Mouse (Mus musculus): ENCODE results near the gene Chchd6. TPM values are rescaled to one million over a fixed set of nuclear protein-coding genes. Genes with fewer than 3 reads are reported as not detected.

Chchd6 gene
- polyA plus RNA-seq, 1 experiment from 2014 or later, result 168 TPM

DNA sequence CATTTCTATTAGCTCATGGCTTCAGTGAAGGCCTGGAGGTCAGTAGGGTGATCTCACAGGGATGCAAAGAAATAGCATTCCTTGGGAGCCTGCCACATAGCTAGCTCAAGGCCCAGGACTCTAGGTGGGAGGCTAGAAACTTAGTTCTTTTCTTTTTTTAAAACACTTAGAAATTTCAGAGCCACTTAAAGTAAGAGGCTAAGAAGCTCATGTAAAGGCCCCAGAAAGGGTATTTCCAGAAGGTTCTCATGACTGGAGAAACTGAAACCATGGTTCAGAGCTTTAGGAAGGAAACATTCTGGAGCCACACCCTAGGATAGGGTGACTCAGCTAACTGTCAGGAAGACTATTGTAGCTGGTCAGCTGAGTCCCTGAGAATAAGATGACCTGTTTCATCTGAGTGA lies 182.0 kb downstream of the Chchd6 start:
- H3K4me1 ChIP-seq (replicated peaks; ENCODE audit: control insufficient read depth, insufficient read depth, low read length), result no peaks in the 10 kb centered on the region
- no peak overlapping the region for H3K27ac ChIP-seq (ENCODE audit: low read length)
- H3K36me3 ChIP-seq (ENCODE audit: control insufficient read depth, insufficient read depth), result no peaks in the 10 kb centered on the region
- no peak overlapping the region for H3K4me3 ChIP-seq (replicated peaks; ENCODE audit: low read length)
- no peak overlapping the region for H3K9ac ChIP-seq (replicated peaks; ENCODE audit: low read depth, low read length)
- no peak overlapping the region for H3K4me2 ChIP-seq (ENCODE audit: low read length)
- no peaks in the 10 kb centered on the region for H3K9me3 ChIP-seq (ENCODE audit: control insufficient read depth, low read length)
- no peak for ATAC-seq
- no peaks in the 10 kb centered on the region for H3K27me3 ChIP-seq (replicated peaks; ENCODE audit: control insufficient read depth, insufficient read depth, low read length)

DNA sequence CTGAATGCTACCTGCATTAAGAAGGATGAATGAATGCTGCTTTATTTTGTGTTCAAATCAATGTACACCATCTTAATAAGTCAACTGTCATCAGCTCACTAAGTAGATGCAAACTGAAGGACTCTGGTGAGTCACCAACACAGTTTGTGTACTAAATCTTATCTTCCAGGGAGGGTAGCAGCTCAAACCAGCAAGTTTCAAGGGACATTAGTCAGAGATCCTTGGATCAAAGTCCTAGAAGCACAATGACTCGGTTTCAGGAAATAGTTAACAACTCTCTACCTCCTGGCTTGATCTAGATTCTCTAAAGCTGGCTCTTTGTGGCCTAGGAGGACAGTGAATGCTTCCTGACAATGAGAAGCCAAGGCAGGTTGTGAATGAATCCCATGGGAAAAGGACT lies 182.9 kb downstream of the Chchd6 start:
- H3K4me3 ChIP-seq (replicated peaks; ENCODE audit: low read length), result no peak overlapping the region
- H3K36me3 ChIP-seq (ENCODE audit: control insufficient read depth, insufficient read depth), result no peaks in the 10 kb centered on the region
- no peak overlapping the region for H3K27ac ChIP-seq (ENCODE audit: low read length)
- ATAC-seq, result no peak
- H3K4me2 ChIP-seq (ENCODE audit: low read length), result no peak overlapping the region
- 76% methylated on average over 1 of the region's 1 CpGs for WGBS
- H3K27me3 ChIP-seq (replicated peaks; ENCODE audit: control insufficient read depth, insufficient read depth, low read length), result no peaks in the 10 kb centered on the region
- H3K9ac ChIP-seq (replicated peaks; ENCODE audit: low read depth, low read length), result no peak overlapping the region
- H3K4me1 ChIP-seq (replicated peaks; ENCODE audit: control insufficient read depth, insufficient read depth, low read length), result peaks cover 4% of the 10 kb centered on the region
- no peaks in the 10 kb centered on the region for H3K9me3 ChIP-seq (ENCODE audit: control insufficient read depth, low read length)

GRCm38 (mm10) chr6:89409041-89409440 lies 186.4 kb downstream of the Chchd6 start:
- H3K4me1 ChIP-seq (replicated peaks; ENCODE audit: control insufficient read depth, insufficient read depth, low read length), result peaks cover 10% of the 10 kb centered on the region
- 89% methylated on average over 1 of the region's 1 CpGs for WGBS
- ATAC-seq, result no peak

DNA sequence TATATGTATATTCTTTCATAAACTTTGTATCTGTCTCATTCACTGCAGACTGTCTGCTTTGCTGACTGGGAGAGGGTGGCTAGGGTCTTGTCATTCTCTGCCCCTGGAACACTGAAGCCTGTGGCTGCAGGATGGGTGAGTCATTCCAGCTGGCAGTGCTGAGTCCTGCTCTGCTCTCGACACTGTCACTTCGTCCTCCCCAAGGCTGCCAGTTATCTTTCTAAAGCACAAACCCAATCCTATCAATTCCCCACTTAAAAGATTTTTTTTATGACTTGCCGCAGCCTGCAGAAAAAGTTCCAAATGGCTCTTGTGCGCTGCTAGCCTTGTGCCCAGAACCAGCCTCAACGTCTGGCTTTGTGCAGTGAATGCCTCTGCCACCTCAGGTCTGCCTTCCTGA lies 187.2 kb downstream of the Chchd6 start:
- H3K36me3 ChIP-seq (ENCODE audit: control insufficient read depth, insufficient read depth), result no peaks in the 10 kb centered on the region
- no peak overlapping the region for H3K27ac ChIP-seq (ENCODE audit: low read length)
- no peaks in the 10 kb centered on the region for H3K9me3 ChIP-seq (ENCODE audit: control insufficient read depth, low read length)
- no peak overlapping the region for H3K4me3 ChIP-seq (replicated peaks; ENCODE audit: low read length)
- no peak overlapping the region for H3K4me2 ChIP-seq (ENCODE audit: low read length)
- 82% methylated on average over 5 of the region's 5 CpGs for WGBS
- H3K4me1 ChIP-seq (replicated peaks; ENCODE audit: control insufficient read depth, insufficient read depth, low read length), result peaks cover 10% of the 10 kb centered on the region
- no peak for ATAC-seq
- no peaks in the 10 kb centered on the region for H3K27me3 ChIP-seq (replicated peaks; ENCODE audit: control insufficient read depth, insufficient read depth, low read length)
- H3K9ac ChIP-seq (replicated peaks; ENCODE audit: low read depth, low read length), result no peak overlapping the region

More at GRCm38 (mm10) chr6:89409041-89409440, 186.4 kb downstream of the Chchd6 start:
- no peak overlapping the region for H3K9ac ChIP-seq (replicated peaks; ENCODE audit: low read depth, low read length)
- no peaks in the 10 kb centered on the region for H3K9me3 ChIP-seq (ENCODE audit: control insufficient read depth, low read length)
- no peak overlapping the region for H3K4me2 ChIP-seq (ENCODE audit: low read length)
- no peak overlapping the region for H3K27ac ChIP-seq (ENCODE audit: low read length)
- H3K36me3 ChIP-seq (ENCODE audit: control insufficient read depth, insufficient read depth), result no peaks in the 10 kb centered on the region
- H3K4me3 ChIP-seq (replicated peaks; ENCODE audit: low read length), result no peak overlapping the region
- no peaks in the 10 kb centered on the region for H3K27me3 ChIP-seq (replicated peaks; ENCODE audit: control insufficient read depth, insufficient read depth, low read length)

- Histone ChIP-seq H3K9me3 (ENCODE audit: control insufficient read depth, low read length) (no peaks in the 10 kb centered on the region), H3K9ac (replicated peaks; ENCODE audit: low read depth, low read length) (no peak overlapping the region), H3K27ac (ENCODE audit: low read length) (peak overlapping the region; percentile 2), H3K4me1 (replicated peaks; ENCODE audit: control insufficient read depth, insufficient read depth, low read length) (peaks cover 15% of the 10 kb centered on the region), H3K4me3 (replicated peaks; ENCODE audit: low read length) (no peak overlapping the region), H3K4me2 (ENCODE audit: low read length) (no peak overlapping the region), H3K27me3 (replicated peaks; ENCODE audit: control insufficient read depth, insufficient read depth, low read length) (no peaks in the 10 kb centered on the region), H3K36me3 (ENCODE audit: control insufficient read depth, insufficient read depth) (no peaks in the 10 kb centered on the region)
- peak; percentile 81 for ATAC-seq
- WGBS, result 39% methylated on average over 3 of the region's 3 CpGs
Observed at GRCm38 (mm10) chr6:89407247-89407889, 188.1 kb downstream of the Chchd6 start.

GRCm38 (mm10) chr6:89404964-89405363 lies 190.5 kb downstream of the Chchd6 start:
- Histone ChIP-seq H3K4me1 (replicated peaks; ENCODE audit: control insufficient read depth, insufficient read depth, low read length) (peaks cover 20% of the 10 kb centered on the region), H3K4me3 (replicated peaks; ENCODE audit: low read length) (no peak overlapping the region), H3K36me3 (ENCODE audit: control insufficient read depth, insufficient read depth) (no peaks in the 10 kb centered on the region), H3K27me3 (replicated peaks; ENCODE audit: control insufficient read depth, insufficient read depth, low read length) (no peaks in the 10 kb centered on the region), H3K27ac (ENCODE audit: low read length) (no peak overlapping the region), H3K4me2 (ENCODE audit: low read length) (no peak overlapping the region), H3K9me3 (ENCODE audit: control insufficient read depth, low read length) (no peaks in the 10 kb centered on the region), H3K9ac (replicated peaks; ENCODE audit: low read depth, low read length) (no peak overlapping the region)
- WGBS, result 89% methylated on average over 2 of the region's 2 CpGs
- no peak for ATAC-seq

GRCm38 (mm10) chr6:89403257-89404225 lies 191.9 kb downstream of the Chchd6 start:
- no peak for ATAC-seq
- Histone ChIP-seq H3K9ac (replicated peaks; ENCODE audit: low read depth, low read length) (no peak overlapping the region), H3K9me3 (ENCODE audit: control insufficient read depth, low read length) (no peaks in the 10 kb centered on the region), H3K4me2 (ENCODE audit: low read length) (no peak overlapping the region), H3K27me3 (replicated peaks; ENCODE audit: control insufficient read depth, insufficient read depth, low read length) (no peaks in the 10 kb centered on the region), H3K36me3 (ENCODE audit: control insufficient read depth, insufficient read depth) (no peaks in the 10 kb centered on the region), H3K4me1 (replicated peaks; ENCODE audit: control insufficient read depth, insufficient read depth, low read length) (peaks cover 20% of the 10 kb centered on the region), H3K27ac (ENCODE audit: low read length) (no peak overlapping the region), H3K4me3 (replicated peaks; ENCODE audit: low read length) (no peak overlapping the region)
- 80% methylated on average over 2 of the region's 2 CpGs for WGBS

GRCm38 (mm10) chr6:89402406-89402805 lies 193.0 kb downstream of the Chchd6 start:
- H3K27me3 ChIP-seq (replicated peaks; ENCODE audit: control insufficient read depth, insufficient read depth, low read length), result no peaks in the 10 kb centered on the region
- H3K36me3 ChIP-seq (ENCODE audit: control insufficient read depth, insufficient read depth), result no peaks in the 10 kb centered on the region
- no peaks in the 10 kb centered on the region for H3K9me3 ChIP-seq (ENCODE audit: control insufficient read depth, low read length)
- H3K4me1 ChIP-seq (replicated peaks; ENCODE audit: control insufficient read depth, insufficient read depth, low read length), result peaks cover 15% of the 10 kb centered on the region
- ATAC-seq, result 0 out of 2 replicates have a peak, but pooled peaks have one; percentile 40
- H3K4me2 ChIP-seq (ENCODE audit: low read length), result no peak overlapping the region
- H3K4me3 ChIP-seq (replicated peaks; ENCODE audit: low read length), result no peak overlapping the region
- 19% methylated on average over 2 of the region's 2 CpGs for WGBS
- H3K27ac ChIP-seq (ENCODE audit: low read length), result no peak overlapping the region
- no peak overlapping the region for H3K9ac ChIP-seq (replicated peaks; ENCODE audit: low read depth, low read length)

DNA sequence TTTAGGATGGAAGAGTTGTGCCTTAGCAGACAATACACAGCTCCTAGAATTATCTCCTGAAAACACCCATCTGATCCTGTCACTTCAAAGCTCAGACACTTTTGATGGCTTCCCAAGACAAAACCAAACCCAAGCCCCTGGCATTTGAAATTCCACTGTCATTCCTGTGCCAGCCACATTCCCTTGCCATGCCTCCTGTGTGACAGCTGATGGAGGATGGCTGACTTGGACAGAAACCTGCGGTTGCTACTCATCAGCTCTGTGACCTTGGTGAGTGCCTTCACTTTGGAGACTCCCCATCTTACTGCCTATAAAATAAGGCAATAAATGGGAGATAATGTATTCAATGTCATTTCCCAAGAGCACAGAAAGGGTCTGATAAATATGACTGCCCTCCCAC lies 195.9 kb downstream of the Chchd6 start:
- no peak overlapping the region for H3K27ac ChIP-seq (ENCODE audit: low read length)
- no peak overlapping the region for H3K9ac ChIP-seq (replicated peaks; ENCODE audit: low read depth, low read length)
- no peak overlapping the region for H3K4me2 ChIP-seq (ENCODE audit: low read length)
- H3K27me3 ChIP-seq (replicated peaks; ENCODE audit: control insufficient read depth, insufficient read depth, low read length), result no peaks in the 10 kb centered on the region
- H3K4me3 ChIP-seq (replicated peaks; ENCODE audit: low read length), result no peak overlapping the region
- no peaks in the 10 kb centered on the region for H3K36me3 ChIP-seq (ENCODE audit: control insufficient read depth, insufficient read depth)
- H3K4me1 ChIP-seq (replicated peaks; ENCODE audit: control insufficient read depth, insufficient read depth, low read length), result peaks cover 10% of the 10 kb centered on the region; the same call in 1 of the 2 replicates
- WGBS, result 71% methylated on average over 1 of the region's 1 CpGs
- no peak for ATAC-seq
- no peaks in the 10 kb centered on the region for H3K9me3 ChIP-seq (ENCODE audit: control insufficient read depth, low read length)
